Mouse (Mus musculus) liver, embryonic 14.5 days (tissue): ENCODE measurements around the gene Ttc41.

Source experiments
- CTCF ChIP-seq: IDR thresholded peaks from 2 replicates; pipeline ENCODE4 v1.5.1; 2016; ENCODE audit warnings: antibody characterized with exemption, low read depth, control low read depth
- EP300 ChIP-seq: IDR thresholded peaks from 2 replicates; pipeline ENCODE4 v1.6.1; 2016; ENCODE audit warnings: antibody characterized with exemption, low read depth

GRCm38 (mm10) chr10:86808013-86808758, 102.6 kb downstream of the Ttc41 start:
- TF ChIP-seq CTCF (no peak), EP300 (no peak)
